Comparison of ENCODE assay signal across 1 mouse cellular context in genomic region chr13:41880525-41880924, GRCm38 (mm10).
TF ChIP-seq lines count a peak whose summit lies in the region.

No protein-coding gene starts in this region.

TF ChIP-seq in CH12.LX, 34 proteins besides CTCF, POLR2A, EP300 and RAD21 (continued from another document):
- TF ChIP-seq HCFC1 (IDR thresholded peaks at IDR 0.05; ENCODE audit: low read depth, low read length) = no peak
- no peak for TF ChIP-seq GABPA (IDR thresholded peaks at IDR 0.05; ENCODE audit: insufficient replicate concordance, low read depth, low read length)
- peak; percentile 77; the same call in 1 of the 2 replicates for TF ChIP-seq MAX (IDR thresholded peaks at IDR 0.05; ENCODE audit: low read length)
- TF ChIP-seq NRF1 (IDR thresholded peaks at IDR 0.05; ENCODE audit: low read depth, low read length) = no peak
- TF ChIP-seq MAZ (IDR thresholded peaks at IDR 0.05; ENCODE audit: low read depth, low read length) = 0 out of 2 replicates have a peak, but pooled peaks have one; percentile 30
- no peak for TF ChIP-seq UBTF (IDR thresholded peaks at IDR 0.05; ENCODE audit: low read depth, low read length)
- TF ChIP-seq E2F4 (IDR thresholded peaks at IDR 0.05; ENCODE audit: insufficient replicate concordance, low read depth, low read length) = no peak
- peak; percentile 98 for TF ChIP-seq MEF2A (IDR thresholded peaks at IDR 0.05; ENCODE audit: borderline replicate concordance, low read depth, low read length)
